Mouse (Mus musculus): Measurements from ENCODE around the gene Cubn.

DNA sequence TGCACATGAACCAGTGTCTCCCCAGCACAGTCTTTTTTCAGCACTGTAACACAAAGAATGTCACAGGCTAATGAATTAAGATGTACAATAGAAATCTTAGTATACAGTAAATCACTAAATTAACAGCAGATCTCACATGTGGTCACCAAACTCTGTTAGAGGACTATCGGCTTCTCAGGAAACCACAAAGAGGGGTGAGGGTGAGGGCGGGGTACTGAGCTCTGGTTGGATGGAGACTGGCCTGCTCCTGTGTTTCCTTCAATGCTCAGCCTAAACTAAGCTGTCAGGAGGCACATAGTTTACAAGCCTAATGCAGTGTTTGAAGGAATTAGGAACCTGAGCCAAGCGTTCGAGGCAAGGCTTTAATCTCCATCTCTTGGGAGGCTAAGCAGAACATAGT, 228.5 kb downstream of the Cubn start:
- TF ChIP-seq CTCF (IDR thresholded peaks at IDR 0.05; ENCODE audit: extremely low read depth, insufficient read depth, insufficient read length, insufficient replicate concordance): no peak
- no peak for TF ChIP-seq POLR2A (IDR thresholded peaks at IDR 0.05; ENCODE audit: low read depth, low read length)

All from spleen, adult 2 months (tissue).